Mouse (Mus musculus): ENCODE measurements around the gene Lsamp. TPM values are rescaled to one million over a fixed set of nuclear protein-coding genes. Genes with fewer than 3 reads are reported as not detected.

Gene Lsamp
- polyA plus RNA-seq (2015; fragmentation: Nextera tagmentation; extraction: Ambion mirVana) = 11.7 and 11.8 TPM in 2 replicates

GRCm38 (mm10) chr16:39984205-39984634 lies at the start of gene Lsamp:
Gene Lsamp (plus strand): TSS chr16:39984361.
- WGBS = under 1% methylated on average over 24 of the region's 24 CpGs
- peak; percentile 64; the same call in 1 of the 2 replicates for ATAC-seq (ENCODE audit: insufficient number of reproducible peaks, insufficient read depth, low FRiP score, low TSS enrichment, low read depth)

GRCm38 (mm10) chr16:39957686-39958085 lies 26.5 kb upstream of the Lsamp start:
- ATAC-seq (ENCODE audit: insufficient number of reproducible peaks, insufficient read depth, low FRiP score, low TSS enrichment, low read depth) = no peak
- 86% methylated on average over 2 of the region's 2 CpGs for WGBS
- no peak overlapping the region for H3K27ac ChIP-seq

More at GRCm38 (mm10) chr16:39984205-39984634, at the start of gene Lsamp:
- Histone ChIP-seq H3K27me3 (peaks cover 6% of the 10 kb centered on the region; the same call in 1 of the 2 replicates), H3K4me2 (peak within 1 kb of the TSS; percentile 98), H3K9ac (peak within 1 kb of the TSS; percentile 67), H3K4me3 (peak within 1 kb of the TSS; percentile 55), H3K9me3 (no peaks in the 10 kb centered on the region), H3K36me3 (no peaks in the 10 kb centered on the region), H3K27ac (no peak within 1 kb of the TSS), H3K4me1 (no peaks in the 10 kb centered on the region)

GRCm38 (mm10) chr16:39972712-39973111 lies 11.4 kb upstream of the Lsamp start:
- no peak overlapping the region for H3K4me2 ChIP-seq
- H3K36me3 ChIP-seq = no peaks in the 10 kb centered on the region
- no peaks in the 10 kb centered on the region for H3K27me3 ChIP-seq
- no peak overlapping the region for H3K27ac ChIP-seq
- 73% methylated on average over 1 of the region's 1 CpGs for WGBS
- no peaks in the 10 kb centered on the region for H3K4me1 ChIP-seq
- H3K9me3 ChIP-seq = no peaks in the 10 kb centered on the region
- H3K4me3 ChIP-seq = no peak overlapping the region
- no peak for ATAC-seq (ENCODE audit: insufficient number of reproducible peaks, insufficient read depth, low FRiP score, low TSS enrichment, low read depth)
- H3K9ac ChIP-seq = no peak overlapping the region

More at GRCm38 (mm10) chr16:39957686-39958085, 26.5 kb upstream of the Lsamp start:
- Histone ChIP-seq H3K27me3 (no peaks in the 10 kb centered on the region), H3K4me1 (peaks cover 4% of the 10 kb centered on the region; the same call in 1 of the 2 replicates), H3K36me3 (no peaks in the 10 kb centered on the region), H3K4me3 (no peak overlapping the region), H3K4me2 (no peak overlapping the region), H3K9ac (no peak overlapping the region), H3K9me3 (no peaks in the 10 kb centered on the region)

- Histone ChIP-seq H3K36me3 (no peaks in the 10 kb centered on the region), H3K27ac (no peak overlapping the region), H3K4me2 (peak overlapping the region; percentile 98), H3K4me1 (no peaks in the 10 kb centered on the region), H3K27me3 (peaks cover 6% of the 10 kb centered on the region; the same call in 1 of the 2 replicates), H3K4me3 (peak overlapping the region; percentile 55), H3K9me3 (no peaks in the 10 kb centered on the region), H3K9ac (peak overlapping the region; percentile 67)
- peak; percentile 56 for ATAC-seq (ENCODE audit: insufficient number of reproducible peaks, insufficient read depth, low FRiP score, low TSS enrichment, low read depth)
- WGBS = 1% methylated on average over 28 of the region's 29 CpGs
These were observed 602 bp downstream of the Lsamp start for GRCm38 (mm10) chr16:39984635-39985291.

- H3K27me3 ChIP-seq = peaks cover 6% of the 10 kb centered on the region; the same call in 1 of the 2 replicates
- WGBS = 53% methylated on average over 2 of the region's 2 CpGs
- no peak overlapping the region for H3K4me3 ChIP-seq
- no peaks in the 10 kb centered on the region for H3K9me3 ChIP-seq
- ATAC-seq (ENCODE audit: insufficient number of reproducible peaks, insufficient read depth, low FRiP score, low TSS enrichment, low read depth) = no peak
- H3K9ac ChIP-seq = no peak overlapping the region
- H3K36me3 ChIP-seq = no peaks in the 10 kb centered on the region
- H3K27ac ChIP-seq = no peak overlapping the region
- H3K4me1 ChIP-seq = no peaks in the 10 kb centered on the region
- no peak overlapping the region for H3K4me2 ChIP-seq
These were observed 4.3 kb downstream of the Lsamp start for GRCm38 (mm10) chr16:39988466-39988865.

- ATAC-seq (ENCODE audit: insufficient number of reproducible peaks, insufficient read depth, low FRiP score, low TSS enrichment, low read depth) = no peak
- no peaks in the 10 kb centered on the region for H3K27me3 ChIP-seq
- no peaks in the 10 kb centered on the region for H3K4me1 ChIP-seq
- H3K4me2 ChIP-seq = no peak overlapping the region
- H3K9me3 ChIP-seq = no peaks in the 10 kb centered on the region
- WGBS = 95% methylated on average over 5 of the region's 5 CpGs
- H3K4me3 ChIP-seq = no peak overlapping the region
- H3K9ac ChIP-seq = no peak overlapping the region
- H3K27ac ChIP-seq = no peak overlapping the region
- H3K36me3 ChIP-seq = no peaks in the 10 kb centered on the region
These were observed 10.7 kb downstream of the Lsamp start for GRCm38 (mm10) chr16:39994821-39995220.

GRCm38 (mm10) chr16:40008800-40009199 lies 24.6 kb downstream of the Lsamp start:
- no peak for ATAC-seq (ENCODE audit: insufficient number of reproducible peaks, insufficient read depth, low FRiP score, low TSS enrichment, low read depth)
- Histone ChIP-seq H3K9me3 (no peaks in the 10 kb centered on the region), H3K36me3 (no peaks in the 10 kb centered on the region), H3K9ac (no peak overlapping the region), H3K4me3 (no peak overlapping the region), H3K27me3 (no peaks in the 10 kb centered on the region), H3K4me2 (no peak overlapping the region), H3K27ac (no peak overlapping the region), H3K4me1 (no peaks in the 10 kb centered on the region)
- WGBS = 52% methylated on average over 2 of the region's 2 CpGs

GRCm38 (mm10) chr16:40011106-40011505 lies 26.9 kb downstream of the Lsamp start:
- Histone ChIP-seq H3K27ac (no peak overlapping the region), H3K4me3 (no peak overlapping the region), H3K9me3 (no peaks in the 10 kb centered on the region), H3K9ac (no peak overlapping the region), H3K4me1 (no peaks in the 10 kb centered on the region), H3K4me2 (no peak overlapping the region), H3K27me3 (no peaks in the 10 kb centered on the region), H3K36me3 (no peaks in the 10 kb centered on the region)
- no peak for ATAC-seq (ENCODE audit: insufficient number of reproducible peaks, insufficient read depth, low FRiP score, low TSS enrichment, low read depth)
- 48% methylated on average over 1 of the region's 1 CpGs for WGBS

- H3K4me3 ChIP-seq = no peak overlapping the region
- no peak overlapping the region for H3K9ac ChIP-seq
- ATAC-seq (ENCODE audit: insufficient number of reproducible peaks, insufficient read depth, low FRiP score, low TSS enrichment, low read depth) = no peak
- no peaks in the 10 kb centered on the region for H3K9me3 ChIP-seq
- no peak overlapping the region for H3K4me2 ChIP-seq
- no peaks in the 10 kb centered on the region for H3K4me1 ChIP-seq
- H3K36me3 ChIP-seq = no peaks in the 10 kb centered on the region
- 87% methylated on average over 3 of the region's 3 CpGs for WGBS
- H3K27me3 ChIP-seq = no peaks in the 10 kb centered on the region
- no peak overlapping the region for H3K27ac ChIP-seq
These were observed 38.5 kb downstream of the Lsamp start for GRCm38 (mm10) chr16:40022611-40023010.

- H3K4me1 ChIP-seq = no peaks in the 10 kb centered on the region
- no peak for ATAC-seq (ENCODE audit: insufficient number of reproducible peaks, insufficient read depth, low FRiP score, low TSS enrichment, low read depth)
- H3K4me2 ChIP-seq = no peak overlapping the region
- H3K9me3 ChIP-seq = no peaks in the 10 kb centered on the region
- H3K4me3 ChIP-seq = no peak overlapping the region
- no peaks in the 10 kb centered on the region for H3K36me3 ChIP-seq
- no peak overlapping the region for H3K9ac ChIP-seq
- H3K27ac ChIP-seq = no peak overlapping the region
- H3K27me3 ChIP-seq = no peaks in the 10 kb centered on the region
- 80% methylated on average over 1 of the region's 1 CpGs for WGBS
These were observed 52.6 kb downstream of the Lsamp start for GRCm38 (mm10) chr16:40036719-40037118.

GRCm38 (mm10) chr16:40059546-40059945 lies 75.4 kb downstream of the Lsamp start:
- Histone ChIP-seq H3K4me2 (no peak overlapping the region), H3K27me3 (no peaks in the 10 kb centered on the region), H3K27ac (no peak overlapping the region), H3K9ac (no peak overlapping the region), H3K9me3 (no peaks in the 10 kb centered on the region), H3K4me1 (no peaks in the 10 kb centered on the region), H3K36me3 (no peaks in the 10 kb centered on the region), H3K4me3 (no peak overlapping the region)
- no peak for ATAC-seq (ENCODE audit: insufficient number of reproducible peaks, insufficient read depth, low FRiP score, low TSS enrichment, low read depth)
- WGBS = 45% methylated on average over 2 of the region's 2 CpGs

- no peaks in the 10 kb centered on the region for H3K9me3 ChIP-seq
- no peak for ATAC-seq (ENCODE audit: insufficient number of reproducible peaks, insufficient read depth, low FRiP score, low TSS enrichment, low read depth)
- no peaks in the 10 kb centered on the region for H3K4me1 ChIP-seq
- no peak overlapping the region for H3K4me2 ChIP-seq
- H3K27ac ChIP-seq = no peak overlapping the region
- H3K27me3 ChIP-seq = no peaks in the 10 kb centered on the region
- H3K36me3 ChIP-seq = no peaks in the 10 kb centered on the region
- no peak overlapping the region for H3K9ac ChIP-seq
- no peak overlapping the region for H3K4me3 ChIP-seq
- WGBS = 57% methylated on average over 1 of the region's 1 CpGs
These were observed 75.8 kb downstream of the Lsamp start for GRCm38 (mm10) chr16:40059968-40060367.

Measured in embryonic facial prominence, embryonic 13.5 days (tissue).